Mouse (Mus musculus) retina, postnatal 1 day (tissue): ENCODE measurements around the gene Hist1h2br.
"Not testable (repeated sequence)": the region's sequence is repeated elsewhere in the genome, so short reads cannot be mapped to it uniquely, and the experiment has no call there.

Experiments
- DNase-seq: peaks from one replicate; pipeline ENCODE4 v3.0.0-alpha.2; 2012

Hist1h2br gene

DNA sequence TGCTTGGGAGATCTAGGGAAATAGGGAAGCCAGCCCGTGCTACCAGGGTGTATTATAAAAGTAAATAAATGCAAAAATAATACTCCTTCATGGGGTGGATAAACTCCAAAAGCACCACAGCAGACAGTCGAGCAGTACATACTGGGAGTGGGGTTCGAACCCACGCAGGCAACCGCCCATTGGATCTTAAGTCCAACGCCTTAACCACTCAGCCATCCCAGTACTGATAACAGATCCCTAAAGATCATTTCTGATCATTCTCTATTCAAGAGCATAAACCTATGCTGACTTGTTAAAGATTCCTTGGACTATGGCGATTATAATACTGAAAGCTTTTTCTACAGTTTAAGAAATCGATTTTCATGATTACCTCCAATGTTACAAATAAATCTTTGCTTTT is 14.3 kb downstream of the Hist1h2br start:
- no peak for DNase-seq

DNA sequence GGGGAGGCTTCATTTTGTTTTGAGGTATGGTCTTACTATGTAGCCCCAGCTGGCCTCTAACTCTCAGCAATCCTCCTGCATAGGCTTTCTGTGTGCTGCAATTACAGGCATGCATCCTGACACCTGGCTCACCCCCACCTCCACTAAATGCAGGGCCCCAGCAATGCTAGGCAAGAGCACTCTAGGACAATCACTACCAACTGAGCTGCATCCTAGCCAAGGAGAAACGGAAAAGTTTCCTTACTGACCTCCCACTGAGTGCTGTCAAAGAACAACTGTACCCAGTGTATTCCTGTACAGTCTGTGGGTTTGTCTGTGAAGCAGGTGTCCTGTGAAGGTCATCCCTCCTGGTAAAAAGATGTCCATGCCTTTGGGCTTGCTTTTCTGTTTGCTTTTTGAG is 17.2 kb downstream of the Hist1h2br start:
- not testable (repeated sequence) for DNase-seq

DNA sequence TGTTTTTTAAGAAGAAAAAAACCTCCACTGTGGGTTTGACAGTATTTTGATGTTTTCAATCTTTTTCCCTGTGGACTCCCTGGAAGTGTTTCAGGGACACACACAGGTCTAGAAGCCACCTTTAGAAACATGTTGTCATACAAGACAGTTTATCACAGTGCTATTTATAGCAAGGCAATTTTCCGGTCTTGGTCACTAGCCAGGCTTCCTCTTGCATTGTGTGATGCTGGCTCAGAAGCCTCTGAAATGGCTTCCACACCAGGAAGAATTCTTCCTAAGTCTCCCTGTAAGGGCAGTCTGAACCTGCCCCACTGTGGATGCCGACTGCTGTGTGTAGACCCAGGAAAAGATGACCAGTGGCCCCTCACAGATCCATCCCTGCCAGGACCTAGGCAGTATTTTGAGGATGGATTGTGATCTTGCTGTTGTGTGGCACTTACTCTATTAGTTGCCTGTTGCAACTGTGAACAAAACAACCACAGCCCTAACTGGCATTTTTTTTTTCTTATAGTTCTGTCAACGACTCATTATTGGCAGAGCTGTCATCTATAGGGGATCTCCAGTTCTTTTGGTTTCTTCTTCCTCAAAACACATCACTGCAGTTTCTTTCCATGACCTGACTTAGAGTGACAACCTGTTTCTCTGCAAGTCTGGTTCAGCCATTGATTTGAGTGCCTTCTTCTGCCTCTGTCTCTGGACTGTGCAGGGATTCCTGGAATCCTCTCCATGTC is 18.8 kb downstream of the Hist1h2br start:
- no peak for DNase-seq

GRCm38 (mm10) chr13:21855146-21855545 is 21.6 kb downstream of the Hist1h2br start:
- DNase-seq = peak; percentile 54

- DNase-seq = peak; percentile 54
These were observed 22.2 kb downstream of the Hist1h2br start for GRCm38 (mm10) chr13:21855698-21856162.

DNA sequence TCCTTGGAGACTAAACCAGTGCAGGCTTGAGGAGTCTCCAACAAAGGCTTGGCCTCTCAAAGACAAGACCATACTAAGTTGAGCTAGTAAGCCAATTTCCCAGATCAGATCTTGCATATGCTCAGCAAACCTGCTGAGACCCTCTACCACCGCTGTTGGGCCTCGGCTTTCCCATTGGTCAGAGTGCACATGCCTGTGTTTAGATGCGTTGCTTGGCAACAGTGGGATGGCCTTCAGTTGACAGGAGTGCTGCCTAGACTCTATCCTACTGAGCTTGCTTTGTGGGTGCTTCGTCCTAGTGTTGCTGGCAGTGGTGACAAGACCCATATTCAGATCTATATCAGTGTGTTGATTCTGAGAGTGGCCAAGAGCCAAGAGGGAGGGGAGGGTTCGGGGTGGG is 28.1 kb downstream of the Hist1h2br start:
- DNase-seq = peak; percentile 55

GRCm38 (mm10) chr13:21865503-21865902 is 32.0 kb downstream of the Hist1h2br start:
- not testable (repeated sequence) for DNase-seq

- DNase-seq = no peak
These were observed 47.2 kb downstream of the Hist1h2br start for GRCm38 (mm10) chr13:21880735-21881134.

DNA sequence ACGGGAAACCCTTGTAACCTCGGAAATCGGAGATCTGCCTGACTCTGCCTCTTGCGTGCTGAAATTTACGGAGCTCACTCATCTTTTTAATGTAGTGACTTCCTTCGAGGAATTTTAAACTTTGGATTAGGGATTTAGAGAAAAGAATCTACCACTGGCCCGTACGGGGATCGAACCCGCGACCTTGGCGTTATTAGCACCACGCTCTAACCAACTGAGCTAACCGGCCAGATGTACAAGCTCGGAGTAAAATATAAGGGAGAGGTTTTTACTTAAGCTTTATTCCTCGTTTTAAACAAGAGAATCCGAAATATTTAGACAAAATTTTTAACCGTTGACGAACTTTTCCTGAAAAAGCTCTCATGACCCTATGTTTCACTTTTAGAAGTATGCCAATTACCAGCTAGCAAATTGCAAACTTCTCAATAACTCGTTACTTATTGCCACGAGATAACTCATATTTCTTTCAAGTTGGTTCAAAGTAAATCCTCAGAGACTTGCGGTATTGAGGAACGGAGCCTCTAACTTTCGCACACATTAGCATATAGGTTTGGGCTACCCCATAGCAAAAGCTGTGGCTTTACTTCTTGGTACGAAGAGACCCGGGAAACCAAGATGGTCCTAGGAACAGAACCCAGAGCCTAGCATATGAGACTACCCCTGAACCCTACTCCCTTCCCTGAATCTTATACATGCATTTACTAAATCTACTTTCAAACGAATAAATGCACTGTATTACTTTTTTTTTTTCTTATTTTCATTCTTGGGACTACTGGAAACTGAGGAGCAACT is 48.5 kb downstream of the Hist1h2br start:
- no peak for DNase-seq

- peak; percentile 61 for DNase-seq
These were observed 49.3 kb downstream of the Hist1h2br start for GRCm38 (mm10) chr13:21882760-21883405.

DNA sequence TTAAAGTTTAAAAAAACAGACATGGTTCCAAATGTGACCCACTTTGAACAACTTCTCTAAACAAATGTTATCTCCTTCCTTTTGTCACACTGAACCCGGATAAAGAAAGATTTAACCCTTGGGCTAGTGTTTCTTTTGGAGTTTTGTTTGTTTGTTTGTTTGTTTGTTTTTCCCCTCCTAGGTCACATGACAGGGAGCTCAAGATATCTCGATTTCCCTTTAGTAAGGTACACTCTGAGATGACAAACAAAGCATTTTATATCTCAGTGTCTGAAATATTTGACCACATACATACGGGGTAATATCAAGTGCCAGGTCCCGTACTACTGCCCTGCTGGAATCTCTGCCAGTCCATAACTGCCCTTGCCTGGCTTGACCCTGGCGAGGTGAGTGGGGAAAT is 49.9 kb downstream of the Hist1h2br start:
- no peak for DNase-seq

- DNase-seq = no peak
These were observed 51.0 kb downstream of the Hist1h2br start for GRCm38 (mm10) chr13:21884586-21884985.
